Mouse (Mus musculus) macrophage (primary cell): ENCODE results near the gene AC141477.1. TPM values are rescaled to one million over a fixed set of nuclear protein-coding genes. Genes with fewer than 3 reads are reported as not detected.
A peak's percentile ranks its signal among the peaks of the same experiment; 100 is the strongest.

Experiments used
- H3K27ac ChIP-seq: fragments of 350-480 bp; formaldehyde crosslinking; 2 replicates; pipeline ENCODE4 v1.9.0; 2021
- H3K36me3 ChIP-seq: fragments of 350-480 bp; formaldehyde crosslinking; 2 replicates; pipeline ENCODE4 v1.9.0; 2021; ENCODE audit errors: inconsistent target
- H3K4me3 ChIP-seq: fragments of 350-480 bp; formaldehyde crosslinking; 2 replicates; pipeline ENCODE4 v1.9.0; 2021; ENCODE audit errors: inconsistent target
- H3K79me2 ChIP-seq: fragments of 350-480 bp; formaldehyde crosslinking; 2 replicates; pipeline ENCODE4 v1.9.0; 2021; ENCODE audit errors: inconsistent target
- WGBS: methylation state at CpG from one replicate; pipeline ENCODE4 v1.1.7; 2026; ENCODE audit warnings: inconsistent platforms; ENCODE audit not compliant: missing documents; 5-methylcytosine and 5-hydroxymethylcytosine counted together
- polyA plus RNA-seq: library from polyadenylated mRNA; stranded (reverse); fragments of 250-400 nt; gene quantifications from 3 replicates; pipeline ENCODE4 v1.2.4, GENCODE M21; 2018; ENCODE audit warnings: inconsistent platforms
- total RNA-seq, 78 experiments: library from RNA; depleted of rRNA; stranded (reverse); fragments of 250-400 nt; gene quantifications; 1 replicate in 9 of 78; 2 replicates in 24 of 78; 3 replicates in 43 of 78; 4 replicates in 2 of 78; pipeline ENCODE4 v1.2.4; 2018; ENCODE audit warnings: inconsistent platforms in 56 of 78

The AC141477.1 gene
- total RNA-seq (2018; cell fraction: chromatin; rRNA removed) = not detected
- not detected for total RNA-seq (2018; cell fraction: cytosol; rRNA removed)
- not detected for total RNA-seq (2018; cell fraction: nucleus; rRNA removed)
- polyA plus RNA-seq = not detected in 3 replicates

GRCm38 (mm10) chr10:76440281-76440680 lies at the start of gene AC141477.1:
Gene AC141477.1 (minus strand): TSS chr10:76440444.
- H3K79me2 ChIP-seq = peaks cover 45% of the 10 kb centered on the region
- peaks cover 36% of the 10 kb centered on the region; the same call in 1 of the 2 replicates for H3K36me3 ChIP-seq
- WGBS = 94% methylated on average over 17 of the region's 17 CpGs
- H3K4me3 ChIP-seq = peak within 1 kb of the TSS; percentile 87; the same call in 1 of the 2 replicates
- H3K27ac ChIP-seq = no peak within 1 kb of the TSS

- Histone ChIP-seq H3K4me3 (no peak overlapping the region), H3K27ac (no peak overlapping the region)
- 32% methylated on average over 15 of the region's 15 CpGs for WGBS
These were observed 49.0 kb upstream of the AC141477.1 start for GRCm38 (mm10) chr10:76489205-76489604.

GRCm38 (mm10) chr10:76488265-76488664 lies 48.0 kb upstream of the AC141477.1 start:
- Histone ChIP-seq H3K4me3 (no peak overlapping the region), H3K79me2 (no peaks in the 10 kb centered on the region), H3K27ac (no peak overlapping the region), H3K36me3 (peaks cover 63% of the 10 kb centered on the region)
- WGBS = 70% methylated on average over 8 of the region's 8 CpGs

More at GRCm38 (mm10) chr10:76489205-76489604, 49.0 kb upstream of the AC141477.1 start:
- H3K36me3 ChIP-seq = peaks cover 69% of the 10 kb centered on the region
- no peaks in the 10 kb centered on the region for H3K79me2 ChIP-seq

- peaks cover 67% of the 10 kb centered on the region for H3K36me3 ChIP-seq
- H3K4me3 ChIP-seq = no peak overlapping the region
- H3K79me2 ChIP-seq = no peaks in the 10 kb centered on the region
- WGBS = 9% methylated on average over 2 of the region's 2 CpGs
- H3K27ac ChIP-seq = no peak overlapping the region
These were observed 46.1 kb upstream of the AC141477.1 start for GRCm38 (mm10) chr10:76486302-76486701.

- H3K4me3 ChIP-seq = no peak overlapping the region
- WGBS = 98% methylated on average over 6 of the region's 6 CpGs
- no peaks in the 10 kb centered on the region for H3K79me2 ChIP-seq
- H3K27ac ChIP-seq = no peak overlapping the region
- H3K36me3 ChIP-seq = peaks cover 73% of the 10 kb centered on the region
These were observed 41.2 kb upstream of the AC141477.1 start for GRCm38 (mm10) chr10:76481480-76481879.

GRCm38 (mm10) chr10:76480851-76481250 lies 40.6 kb upstream of the AC141477.1 start:
- no peaks in the 10 kb centered on the region for H3K79me2 ChIP-seq
- H3K27ac ChIP-seq = no peak overlapping the region
- 96% methylated on average over 13 of the region's 13 CpGs for WGBS
- H3K36me3 ChIP-seq = peaks cover 78% of the 10 kb centered on the region
- H3K4me3 ChIP-seq = no peak overlapping the region

- Histone ChIP-seq H3K27ac (no peak overlapping the region), H3K36me3 (peaks cover 65% of the 10 kb centered on the region), H3K4me3 (no peak overlapping the region), H3K79me2 (peaks cover 61% of the 10 kb centered on the region)
- WGBS = 98% methylated on average over 5 of the region's 5 CpGs
These were observed 33.5 kb upstream of the AC141477.1 start for GRCm38 (mm10) chr10:76473759-76474158.

GRCm38 (mm10) chr10:76468203-76469162 lies 28.2 kb upstream of the AC141477.1 start, which contains the start of the genes Mcm3ap and Ybey:
Gene Mcm3ap (plus strand): TSS chr10:76468927.
Gene Ybey (minus strand): TSS chr10:76469114.
- peak within 1 kb of the TSS; percentile 85 for H3K4me3 ChIP-seq
- 2% methylated on average over 50 of the region's 55 CpGs for WGBS
- H3K79me2 ChIP-seq = peaks cover 45% of the 10 kb centered on the region
- peak within 1 kb of the TSS; percentile 57 for H3K27ac ChIP-seq
- peaks cover 25% of the 10 kb centered on the region for H3K36me3 ChIP-seq

GRCm38 (mm10) chr10:76462721-76463120 lies 22.5 kb upstream of the AC141477.1 start:
- Histone ChIP-seq H3K27ac (no peak overlapping the region), H3K79me2 (no peaks in the 10 kb centered on the region), H3K36me3 (no peaks in the 10 kb centered on the region), H3K4me3 (no peak overlapping the region)
- WGBS = 96% methylated on average over 6 of the region's 6 CpGs

GRCm38 (mm10) chr10:76462312-76462711 lies 22.1 kb upstream of the AC141477.1 start:
- WGBS = 95% methylated on average over 5 of the region's 7 CpGs
- no peaks in the 10 kb centered on the region for H3K79me2 ChIP-seq
- H3K4me3 ChIP-seq = no peak overlapping the region
- no peaks in the 10 kb centered on the region for H3K36me3 ChIP-seq
- no peak overlapping the region for H3K27ac ChIP-seq

GRCm38 (mm10) chr10:76461255-76461654 lies 21.0 kb upstream of the AC141477.1 start:
- Histone ChIP-seq H3K36me3 (no peaks in the 10 kb centered on the region), H3K4me3 (no peak overlapping the region), H3K79me2 (no peaks in the 10 kb centered on the region), H3K27ac (no peak overlapping the region)
- 89% methylated on average over 1 of the region's 1 CpGs for WGBS

GRCm38 (mm10) chr10:76455289-76455688 lies 15.0 kb upstream of the AC141477.1 start:
- no peaks in the 10 kb centered on the region for H3K79me2 ChIP-seq
- WGBS = 34% methylated on average over 5 of the region's 5 CpGs
- H3K4me3 ChIP-seq = no peak overlapping the region
- no peak overlapping the region for H3K27ac ChIP-seq
- H3K36me3 ChIP-seq = no peaks in the 10 kb centered on the region

- WGBS = 90% methylated on average over 5 of the region's 5 CpGs
- Histone ChIP-seq H3K4me3 (no peak within 1 kb of the TSS), H3K36me3 (no peaks in the 10 kb centered on the region), H3K27ac (no peak within 1 kb of the TSS), H3K79me2 (no peaks in the 10 kb centered on the region)
These were observed 8.6 kb upstream of the AC141477.1 start, which contains the start of gene 2610028H24Rik for GRCm38 (mm10) chr10:76448851-76449250. Gene 2610028H24Rik (plus strand): TSS chr10:76449081.

- H3K36me3 ChIP-seq = no peaks in the 10 kb centered on the region
- no peak overlapping the region for H3K4me3 ChIP-seq
- no peak overlapping the region for H3K27ac ChIP-seq
- WGBS = 93% methylated on average over 15 of the region's 15 CpGs
- H3K79me2 ChIP-seq = no peaks in the 10 kb centered on the region
These were observed 7.4 kb upstream of the AC141477.1 start for GRCm38 (mm10) chr10:76447406-76448229.
